Mouse (Mus musculus): ENCODE measurements around the gene Fryl.
"Not testable (repeated sequence)": the region's sequence is repeated elsewhere in the genome, so short reads cannot be mapped to it uniquely, and the experiment has no call there.

DNA sequence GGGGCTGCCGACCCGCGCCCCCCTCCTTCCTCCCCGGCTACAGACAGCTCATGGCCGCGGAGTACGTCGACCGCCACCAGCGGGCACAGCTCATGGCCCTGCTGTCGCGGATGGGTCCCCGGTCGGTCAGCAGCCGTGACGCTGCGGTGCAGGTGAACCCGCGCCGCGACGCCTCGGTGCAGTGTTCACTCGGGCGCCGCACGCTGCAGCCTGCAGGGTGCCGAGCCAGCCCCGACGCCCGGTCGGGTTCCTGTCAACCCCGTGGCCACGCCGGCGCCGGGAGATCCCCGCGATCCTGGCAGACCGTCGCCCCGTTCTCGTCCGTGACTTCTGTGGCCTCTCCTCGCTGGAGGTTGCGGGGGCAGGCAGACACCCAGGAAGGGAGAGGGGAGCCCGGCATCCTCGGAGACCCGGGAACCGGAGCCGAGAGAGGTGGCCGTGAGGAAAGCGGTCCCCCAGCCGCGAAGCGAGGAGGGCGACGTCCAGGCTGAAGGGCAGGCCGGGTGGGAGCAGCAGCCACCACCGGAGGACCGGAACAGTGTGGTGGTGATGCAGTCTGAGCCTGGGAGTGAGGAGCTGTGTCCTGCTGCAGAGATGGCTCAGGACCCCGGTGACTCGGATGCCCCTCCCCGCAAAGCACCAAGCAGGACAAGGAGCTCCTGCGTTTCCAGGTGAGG lies 242.7 kb downstream of the Fryl start:
- not testable (repeated sequence) for TF ChIP-seq CTCF (conservative IDR thresholded peaks at IDR 0.05; ENCODE audit: insufficient read depth, insufficient read length, low read depth, low read length); POLR2A (IDR thresholded peaks at IDR 0.05; ENCODE audit: low read depth, low read length)

Measured in kidney, adult 2 months (tissue).